Mouse (Mus musculus): ENCODE measurements at regions not wholly inside any gene's neighbourhood (a gene's known extent, or its start where the extent isn't known, plus 50 kb on each side); places are given as distances from the start of the nearest gene placed in this dataset.

DNA sequence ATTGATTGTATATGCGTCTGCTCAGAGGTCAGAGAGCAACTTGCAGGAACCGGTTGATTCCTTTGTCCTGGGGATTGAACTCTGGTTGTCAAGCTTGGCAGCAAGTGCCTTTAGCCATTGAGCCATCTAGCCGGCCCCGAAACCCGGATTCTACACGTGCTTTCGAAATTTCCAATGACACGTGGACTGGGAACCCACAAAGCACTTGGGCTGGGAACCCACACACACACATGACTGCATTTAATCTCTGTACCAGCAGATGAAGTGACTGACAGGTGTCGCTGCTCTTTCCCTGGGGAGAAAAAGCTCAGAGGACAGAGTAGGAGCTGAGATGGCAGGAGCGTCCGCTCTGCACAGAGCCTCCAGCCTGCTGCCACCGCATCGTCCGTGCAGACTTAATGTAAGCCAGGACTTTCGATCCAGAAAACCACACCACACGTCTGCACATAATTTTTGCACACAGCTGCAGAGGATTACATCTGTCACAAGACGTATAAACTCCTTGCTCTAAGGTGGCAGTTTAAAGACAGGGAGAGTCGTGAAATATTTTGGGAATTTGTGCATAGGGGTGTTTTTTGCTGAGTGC lies 129.4 kb upstream of the Zfp217 start:
- 58% methylated on average over 18 of the region's 18 CpGs for WGBS
- Histone ChIP-seq H3K4me2 (peak overlapping the region; percentile 8; the same call in 1 of the 2 replicates), H3K9me3 (no peaks in the 10 kb centered on the region), H3K9ac (no peak overlapping the region), H3K4me3 (replicated peaks) (no peak overlapping the region), H3K36me3 (no peaks in the 10 kb centered on the region), H3K4me1 (0 out of 2 replicates have a peak, but pooled peaks cover 9% of the 10 kb centered on the region), H3K27me3 (replicated peaks) (no peaks in the 10 kb centered on the region), H3K27ac (peak overlapping the region; percentile 57)
- no peak for ATAC-seq (ENCODE audit: insufficient read depth, low FRiP score, low read depth)

DNA sequence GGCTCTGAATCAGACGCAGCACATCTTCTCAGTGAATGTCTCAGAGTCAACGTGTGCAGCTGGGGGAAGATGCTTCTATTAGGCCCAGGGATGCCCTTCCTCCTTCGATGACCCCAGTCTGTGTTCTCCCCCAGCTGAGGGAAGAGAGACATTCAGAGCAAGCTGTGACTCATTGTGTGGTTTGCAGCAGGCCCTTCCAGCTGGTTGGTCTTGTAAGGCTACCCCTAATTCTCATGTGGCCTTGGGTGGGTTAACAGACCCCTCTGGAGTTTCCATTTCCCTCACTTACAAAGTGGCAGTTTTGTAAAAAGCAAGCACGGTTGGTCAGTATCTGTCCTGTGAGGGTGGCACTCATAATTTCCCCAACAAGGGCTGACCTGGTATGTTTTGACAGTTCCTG lies 127.8 kb upstream of the Zfp217 start:
- Histone ChIP-seq H3K9me3 (no peaks in the 10 kb centered on the region), H3K4me2 (no peak overlapping the region), H3K36me3 (no peaks in the 10 kb centered on the region), H3K27ac (no peak overlapping the region), H3K4me1 (0 out of 2 replicates have a peak, but pooled peaks cover 9% of the 10 kb centered on the region), H3K27me3 (replicated peaks) (no peaks in the 10 kb centered on the region), H3K4me3 (replicated peaks) (no peak overlapping the region), H3K9ac (no peak overlapping the region)
- ATAC-seq (ENCODE audit: insufficient read depth, low FRiP score, low read depth): no peak
- WGBS: 80% methylated on average over 4 of the region's 4 CpGs

GRCm38 (mm10) chr2:170269926-170270577 lies 122.1 kb upstream of the Zfp217 start:
- H3K36me3 ChIP-seq: no peaks in the 10 kb centered on the region
- WGBS: 40% methylated on average over 11 of the region's 11 CpGs
- peak overlapping the region; percentile 73 for H3K27ac ChIP-seq
- no peaks in the 10 kb centered on the region for H3K27me3 ChIP-seq (replicated peaks)
- peaks cover 19% of the 10 kb centered on the region for H3K4me1 ChIP-seq
- ATAC-seq (ENCODE audit: insufficient read depth, low FRiP score, low read depth): peak; percentile 75
- H3K4me3 ChIP-seq (replicated peaks): no peak overlapping the region
- H3K4me2 ChIP-seq: 0 out of 2 replicates have a peak overlapping the region, but pooled peaks have one; percentile 12
- H3K9me3 ChIP-seq: no peaks in the 10 kb centered on the region
- H3K9ac ChIP-seq: no peak overlapping the region

DNA sequence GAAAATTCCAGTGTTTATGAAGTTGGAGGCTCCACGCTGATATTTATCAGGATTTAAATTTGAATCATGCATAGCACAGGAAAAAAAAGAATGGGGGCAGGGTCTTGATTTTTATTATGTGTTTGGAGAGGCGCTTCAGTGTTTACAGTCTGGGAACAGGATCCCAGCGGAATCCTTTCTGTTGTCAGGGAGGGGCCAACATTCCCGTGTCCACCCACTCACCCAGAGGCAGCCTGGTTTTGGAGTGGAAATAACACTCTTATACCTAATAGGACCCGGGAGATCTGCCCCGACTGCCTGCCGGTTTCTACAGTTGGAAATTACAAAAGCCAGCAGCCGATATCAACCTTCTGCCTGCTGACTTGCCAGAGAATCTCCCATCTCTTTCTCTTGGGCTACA lies 120.2 kb upstream of the Zfp217 start:
- H3K4me1 ChIP-seq: peaks cover 19% of the 10 kb centered on the region
- 20% methylated on average over 8 of the region's 8 CpGs for whole genome bisulfite sequencing
- no peak overlapping the region for H3K9ac ChIP-seq
- peak overlapping the region; percentile 49; the same call in 1 of the 2 replicates for H3K4me2 ChIP-seq
- H3K9me3 ChIP-seq: no peaks in the 10 kb centered on the region
- no peak overlapping the region for H3K4me3 ChIP-seq (replicated peaks)
- ATAC-seq (ENCODE audit: insufficient read depth, low FRiP score, low read depth): no peak
- peak overlapping the region; percentile 81 for H3K27ac ChIP-seq
- no peaks in the 10 kb centered on the region for H3K36me3 ChIP-seq
- H3K27me3 ChIP-seq (replicated peaks): no peaks in the 10 kb centered on the region

GRCm38 (mm10) chr2:170267152-170267551 lies 119.2 kb upstream of the Zfp217 start:
- H3K36me3 ChIP-seq: no peaks in the 10 kb centered on the region
- ATAC-seq (ENCODE audit: insufficient read depth, low FRiP score, low read depth): no peak
- WGBS: 8% methylated on average over 12 of the region's 12 CpGs
- no peaks in the 10 kb centered on the region for H3K27me3 ChIP-seq (replicated peaks)
- peak overlapping the region; percentile 81 for H3K27ac ChIP-seq
- H3K4me2 ChIP-seq: peak overlapping the region; percentile 49
- no peaks in the 10 kb centered on the region for H3K9me3 ChIP-seq
- no peak overlapping the region for H3K9ac ChIP-seq
- peaks cover 19% of the 10 kb centered on the region for H3K4me1 ChIP-seq
- peak overlapping the region; percentile 22; the same call in 1 of the 2 replicates for H3K4me3 ChIP-seq (replicated peaks)

GRCm38 (mm10) chr2:170266407-170267101 lies 118.7 kb upstream of the Zfp217 start:
- no peaks in the 10 kb centered on the region for H3K9me3 ChIP-seq
- H3K27me3 ChIP-seq (replicated peaks): no peaks in the 10 kb centered on the region
- H3K4me3 ChIP-seq (replicated peaks): peak overlapping the region; percentile 22
- no peak for ATAC-seq (ENCODE audit: insufficient read depth, low FRiP score, low read depth)
- H3K27ac ChIP-seq: peak overlapping the region; percentile 81
- WGBS: 10% methylated on average over 16 of the region's 16 CpGs
- no peaks in the 10 kb centered on the region for H3K36me3 ChIP-seq
- H3K4me1 ChIP-seq: peaks cover 19% of the 10 kb centered on the region
- peak overlapping the region; percentile 49 for H3K4me2 ChIP-seq
- no peak overlapping the region for H3K9ac ChIP-seq

DNA sequence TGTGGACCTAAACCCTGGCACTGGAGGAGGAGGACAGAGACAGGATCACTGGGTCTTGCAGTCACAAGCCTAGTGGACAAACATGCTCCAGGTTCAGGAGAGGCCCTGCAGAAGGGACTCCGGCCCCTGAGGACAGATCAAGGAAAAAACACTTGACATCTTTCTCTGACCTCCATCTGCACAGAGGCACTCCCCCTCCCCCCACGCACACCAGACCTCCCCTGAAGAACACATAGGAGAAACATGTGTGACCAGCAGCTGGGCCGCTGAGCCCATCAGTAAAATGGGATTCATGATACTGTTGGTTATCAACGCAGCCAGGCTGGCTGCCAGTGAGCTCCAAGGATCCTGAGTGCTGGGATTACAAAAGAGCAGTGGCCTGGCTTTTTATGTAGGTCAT lies 115.7 kb upstream of the Zfp217 start:
- WGBS: 53% methylated on average over 4 of the region's 4 CpGs
- Histone ChIP-seq H3K4me2 (no peak overlapping the region), H3K9ac (no peak overlapping the region), H3K27ac (no peak overlapping the region), H3K4me3 (replicated peaks) (no peak overlapping the region), H3K36me3 (no peaks in the 10 kb centered on the region), H3K9me3 (no peaks in the 10 kb centered on the region), H3K4me1 (peaks cover 14% of the 10 kb centered on the region), H3K27me3 (replicated peaks) (no peaks in the 10 kb centered on the region)
- ATAC-seq (ENCODE audit: insufficient read depth, low FRiP score, low read depth): no peak

DNA sequence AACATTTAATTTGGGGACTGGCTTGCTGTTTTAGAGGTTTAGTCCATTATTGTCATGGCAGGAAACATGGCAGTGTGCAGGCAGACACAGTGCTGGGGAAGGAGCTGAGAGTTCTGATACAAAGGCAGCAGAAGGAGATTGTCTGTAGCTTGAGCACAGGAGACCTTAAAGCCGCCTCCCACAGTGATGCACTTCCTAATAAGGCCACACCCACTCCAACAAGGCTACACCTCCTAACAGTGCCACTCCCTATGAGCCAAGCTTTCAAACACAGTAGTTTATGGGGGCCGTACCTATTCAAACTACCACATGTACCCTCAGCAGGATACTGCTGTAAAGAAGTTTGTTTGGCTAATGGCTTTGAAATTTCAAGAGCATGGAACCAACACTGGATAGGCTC lies 113.3 kb upstream of the Zfp217 start:
- H3K4me1 ChIP-seq: 0 out of 2 replicates have a peak, but pooled peaks cover 5% of the 10 kb centered on the region
- H3K9ac ChIP-seq: no peak overlapping the region
- 80% methylated on average over 2 of the region's 2 CpGs for WGBS
- no peaks in the 10 kb centered on the region for H3K9me3 ChIP-seq
- no peaks in the 10 kb centered on the region for H3K36me3 ChIP-seq
- no peak overlapping the region for H3K27ac ChIP-seq
- ATAC-seq (ENCODE audit: insufficient read depth, low FRiP score, low read depth): no peak
- no peaks in the 10 kb centered on the region for H3K27me3 ChIP-seq (replicated peaks)
- no peak overlapping the region for H3K4me2 ChIP-seq
- no peak overlapping the region for H3K4me3 ChIP-seq (replicated peaks)

- no peaks in the 10 kb centered on the region for H3K27me3 ChIP-seq (replicated peaks)
- H3K4me2 ChIP-seq: no peak overlapping the region
- WGBS: 89% methylated on average over 10 of the region's 10 CpGs
- H3K4me3 ChIP-seq (replicated peaks): no peak overlapping the region
- no peaks in the 10 kb centered on the region for H3K36me3 ChIP-seq
- no peak overlapping the region for H3K27ac ChIP-seq
- no peaks in the 10 kb centered on the region for H3K9me3 ChIP-seq
- 0 out of 2 replicates have a peak, but pooled peaks cover 5% of the 10 kb centered on the region for H3K4me1 ChIP-seq
- no peak overlapping the region for H3K9ac ChIP-seq
- ATAC-seq (ENCODE audit: insufficient read depth, low FRiP score, low read depth): no peak
Observed at GRCm38 (mm10) chr2:170259662-170260457, 112.0 kb upstream of the Zfp217 start.

GRCm38 (mm10) chr2:170258367-170258766 lies 110.5 kb upstream of the Zfp217 start:
- no peak overlapping the region for H3K4me2 ChIP-seq
- no peak overlapping the region for H3K9ac ChIP-seq
- WGBS: 46% methylated on average over 13 of the region's 13 CpGs
- H3K4me1 ChIP-seq: 0 out of 2 replicates have a peak, but pooled peaks cover 5% of the 10 kb centered on the region
- H3K27ac ChIP-seq: no peak overlapping the region
- H3K9me3 ChIP-seq: no peaks in the 10 kb centered on the region
- no peak overlapping the region for H3K4me3 ChIP-seq (replicated peaks)
- no peaks in the 10 kb centered on the region for H3K36me3 ChIP-seq
- ATAC-seq (ENCODE audit: insufficient read depth, low FRiP score, low read depth): no peak
- no peaks in the 10 kb centered on the region for H3K27me3 ChIP-seq (replicated peaks)

GRCm38 (mm10) chr2:170257671-170258235 lies 109.8 kb upstream of the Zfp217 start:
- no peaks in the 10 kb centered on the region for H3K9me3 ChIP-seq
- H3K4me1 ChIP-seq: 0 out of 2 replicates have a peak, but pooled peaks cover 5% of the 10 kb centered on the region
- no peaks in the 10 kb centered on the region for H3K27me3 ChIP-seq (replicated peaks)
- ATAC-seq (ENCODE audit: insufficient read depth, low FRiP score, low read depth): no peak
- no peak overlapping the region for H3K9ac ChIP-seq
- no peak overlapping the region for H3K4me2 ChIP-seq
- H3K4me3 ChIP-seq (replicated peaks): no peak overlapping the region
- 85% methylated on average over 5 of the region's 5 CpGs for WGBS
- no peaks in the 10 kb centered on the region for H3K36me3 ChIP-seq
- H3K27ac ChIP-seq: no peak overlapping the region

Data from stomach, embryonic 15.5 days (tissue).